Mouse (Mus musculus): ENCODE results near the gene Fam213a. TPM values are rescaled to one million over a fixed set of nuclear protein-coding genes. Genes with fewer than 3 reads are reported as not detected.

The Fam213a gene
- polyA plus RNA-seq, 1 experiment from 2014 or later = 65.8 TPM

Other genes starting within 250 kb of the Fam213a start
- gene Sh2d4b, start 120.5 kb downstream of the Fam213a start, polyA plus RNA-seq (2014; fragmentation: Nextera tagmentation; extraction: Ambion mirVana) = 1.4 and 1.5 TPM in 2 replicates
- gene Tspan14, start 47.0 kb downstream of the Fam213a start, polyA plus RNA-seq (2014; fragmentation: Nextera tagmentation; extraction: Ambion mirVana) = 96.5 and 105 TPM in 2 replicates
- gene Dydc2, start 55.4 kb upstream of the Fam213a start, polyA plus RNA-seq (2014; fragmentation: Nextera tagmentation; extraction: Ambion mirVana) = 0.32 and 0.93 TPM in 2 replicates
- 0.63 TPM in 1 of 2 replicates, not detected in the other for gene Dydc1, start 59.1 kb upstream of the Fam213a start, polyA plus RNA-seq (2014; fragmentation: Nextera tagmentation; extraction: Ambion mirVana)
- not detected in 2 replicates for gene Mat1a, start 91.2 kb upstream of the Fam213a start, polyA plus RNA-seq (2014; fragmentation: Nextera tagmentation; extraction: Ambion mirVana)
- gene Sftpa1, start 118.0 kb upstream of the Fam213a start, polyA plus RNA-seq (2014; fragmentation: Nextera tagmentation; extraction: Ambion mirVana) = not detected in 2 replicates
- gene Mbl1, start 137.7 kb upstream of the Fam213a start, polyA plus RNA-seq (2014; fragmentation: Nextera tagmentation; extraction: Ambion mirVana) = not detected in 2 replicates
- not detected in 2 replicates for gene Sftpd, start 171.4 kb upstream of the Fam213a start, polyA plus RNA-seq (2014; fragmentation: Nextera tagmentation; extraction: Ambion mirVana)

Data from hindbrain, embryonic 11.5 days (tissue).